Mouse (Mus musculus) naive thymus-derived CD4-positive, alpha-beta T cell, adult 5 months (primary cell): ENCODE results near the gene Ahr. TPM values are rescaled to one million over a fixed set of nuclear protein-coding genes. Genes with fewer than 3 reads are reported as not detected.

ENCODE experiments used
- polyA plus RNA-seq: library from polyadenylated mRNA; unstranded; fragments of 100-300 nt; shearing (Covaris generic); gene quantifications from one replicate; pipeline ENCODE4 v1.2.1, GENCODE M21; 2017

Ahr gene
- polyA plus RNA-seq, result 3.5 TPM

DNA sequence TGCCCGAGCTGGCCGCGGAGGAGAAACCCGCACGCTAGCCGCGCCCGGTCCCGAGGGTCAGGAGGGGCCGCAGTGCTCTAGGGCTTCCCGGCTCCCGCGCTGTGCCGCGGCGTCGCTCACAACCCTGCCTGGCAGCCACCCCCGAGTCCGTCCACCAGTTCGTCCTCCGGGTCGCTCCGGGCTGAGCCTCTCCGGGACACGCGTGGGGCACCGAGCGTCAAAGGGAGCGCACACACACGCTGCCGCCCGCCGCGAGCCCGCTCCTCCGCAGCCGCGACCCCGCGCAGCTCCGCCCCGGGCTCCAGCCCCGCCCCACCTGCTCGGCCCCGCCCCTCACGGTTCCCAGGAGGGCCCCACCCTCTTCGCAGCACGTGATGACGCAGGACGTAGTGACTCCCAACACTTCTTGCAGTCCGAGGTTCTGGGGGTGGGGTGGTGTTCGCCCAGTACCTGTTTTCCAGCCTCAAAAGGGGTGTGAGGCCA is at the start of gene Ahr:
Gene Ahr, minus strand, starts transcription at position 285 of the 483 bp plus-strand sequence.

